Mouse (Mus musculus) testis, adult 2 months (tissue): ENCODE data around the gene Prpf4. TPM values are rescaled to one million over a fixed set of nuclear protein-coding genes. Genes with fewer than 3 reads are reported as not detected.

Experiments
- H3K27ac ChIP-seq: fragments of 200-500 bp; 2 replicates; pipeline ENCODE4 v1.5.1; 2012; ENCODE audit warnings: low read depth, low read length; ENCODE audit not compliant: control insufficient read depth, insufficient read depth
- H3K27me3 ChIP-seq: fragments of 200-500 bp; 2 replicates; pipeline ENCODE4 v1.6.1; 2012; ENCODE audit warnings: mild to moderate bottlenecking, low read length, moderate library complexity; ENCODE audit not compliant: control insufficient read depth, insufficient read depth
- H3K36me3 ChIP-seq: fragments of 200-500 bp; 2 replicates; pipeline ENCODE4 v1.6.1; 2012; ENCODE audit warnings: mild to moderate bottlenecking, low read length; ENCODE audit not compliant: control insufficient read depth, insufficient read depth
- H3K4me1 ChIP-seq: fragments of 200-500 bp; 2 replicates; pipeline ENCODE4 v1.6.1; 2012; ENCODE audit warnings: low read length; ENCODE audit not compliant: control insufficient read depth, insufficient read depth
- H3K4me3 ChIP-seq: fragments of 200-500 bp; 2 replicates; pipeline ENCODE4 v1.5.1; 2012; ENCODE audit warnings: low read depth, mild to moderate bottlenecking, low read length, moderate library complexity, mixed read lengths; ENCODE audit not compliant: control insufficient read depth
- CTCF ChIP-seq: fragments of 200-500 bp; IDR thresholded peaks from 2 replicates; pipeline ENCODE4 v1.5.1; 2012; ENCODE audit warnings: low read depth, mild to moderate bottlenecking, inconsistent platforms, low read length, moderate library complexity; ENCODE audit not compliant: control insufficient read depth, insufficient read depth, insufficient replicate concordance
- POLR2A ChIP-seq: fragments of 200-500 bp; IDR thresholded peaks from 2 replicates; pipeline ENCODE4 v1.6.1; 2012; ENCODE audit warnings: low read depth, mild to moderate bottlenecking, inconsistent platforms, low read length, moderate library complexity; ENCODE audit not compliant: control insufficient read depth
- polyA plus RNA-seq: library from polyadenylated mRNA; depleted of rRNA; stranded (reverse); fragments of >200 nt; gene quantifications from 2 replicates; pipeline ENCODE4 v1.2.3, GENCODE M21; 2012

Gene Prpf4
- polyA plus RNA-seq, 1 experiment: 9.2 TPM

DNA sequence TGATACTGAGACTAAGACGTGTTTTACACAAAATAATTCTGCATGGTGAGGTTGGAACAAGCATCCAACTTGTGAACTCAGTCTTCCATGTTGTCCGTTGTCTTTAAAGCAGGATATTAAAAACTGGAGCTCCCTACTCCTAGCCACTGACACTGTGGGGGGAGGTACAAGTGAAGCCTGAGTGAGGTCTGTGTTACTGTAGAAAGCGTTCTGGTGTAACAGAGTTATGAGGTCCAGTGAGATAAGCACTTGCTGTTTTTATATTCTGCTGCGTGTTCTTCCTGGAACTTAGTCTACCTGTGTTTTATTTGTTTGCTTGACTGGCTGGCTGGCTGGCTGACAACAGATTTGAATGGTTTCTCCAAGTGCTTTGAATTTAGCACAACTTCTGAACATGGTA lies 34.3 kb upstream of the Prpf4 start:
- Histone ChIP-seq H3K4me1 (peaks cover 2% of the 10 kb centered on the region), H3K27ac (0 out of 2 replicates have a peak overlapping the region, but pooled peaks have one; percentile 17), H3K36me3 (no peaks in the 10 kb centered on the region), H3K27me3 (no peaks in the 10 kb centered on the region), H3K4me3 (no peak overlapping the region)
- TF ChIP-seq POLR2A (no peak), CTCF (no peak)

DNA sequence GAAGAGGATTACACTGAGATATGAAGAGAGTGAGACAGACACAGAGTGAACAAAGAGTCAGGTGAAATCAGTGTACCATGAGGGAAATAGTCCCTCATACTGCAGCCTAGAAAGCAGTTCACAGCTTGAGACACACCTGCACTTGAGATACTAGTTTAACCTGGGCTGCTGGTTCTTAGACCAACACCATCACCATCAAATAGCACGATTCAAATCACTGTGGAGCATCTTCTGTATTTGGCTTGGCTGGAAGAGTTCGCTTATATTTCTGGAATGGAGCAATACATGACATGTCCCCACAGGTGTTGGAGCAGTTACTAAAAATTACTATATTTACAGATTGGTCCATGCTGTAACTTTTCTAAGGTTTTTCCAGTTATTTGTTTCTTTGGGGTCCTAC lies 32.5 kb upstream of the Prpf4 start:
- Histone ChIP-seq H3K27ac (no peak overlapping the region), H3K4me3 (no peak overlapping the region), H3K27me3 (no peaks in the 10 kb centered on the region), H3K4me1 (peaks cover 2% of the 10 kb centered on the region), H3K36me3 (no peaks in the 10 kb centered on the region)
- TF ChIP-seq CTCF: no peak
- TF ChIP-seq POLR2A: no peak

DNA sequence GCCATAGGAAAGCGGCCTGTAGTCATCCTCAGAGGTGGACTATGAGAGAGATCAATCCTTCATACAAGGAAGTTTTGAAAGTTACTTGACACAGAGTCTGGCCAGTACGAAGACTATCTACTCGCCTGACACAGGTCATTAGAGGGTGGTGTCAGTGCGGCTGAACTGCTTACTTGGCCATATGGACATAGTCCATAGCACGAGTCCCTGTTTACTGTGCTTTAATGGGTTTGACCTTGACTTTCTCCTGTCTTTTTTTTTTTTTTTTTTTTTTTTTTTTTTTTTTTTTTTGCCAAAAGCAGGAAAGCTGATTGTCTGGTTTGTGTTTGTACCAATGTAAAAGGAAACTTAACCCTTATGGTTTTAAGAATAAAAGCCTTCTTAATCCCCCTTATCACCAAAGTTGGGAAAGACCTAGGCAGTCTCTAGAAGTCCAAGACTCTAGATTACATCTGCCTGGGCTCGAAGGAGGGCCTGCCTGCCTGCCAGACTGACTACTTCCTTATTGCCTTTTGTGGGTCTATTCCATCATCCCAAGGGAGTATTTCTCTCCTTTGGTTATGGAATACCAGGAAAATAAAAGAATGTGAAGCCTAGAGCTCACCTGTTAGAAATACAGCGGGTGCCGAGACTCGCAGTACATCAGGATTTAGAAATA lies 28.7 kb upstream of the Prpf4 start:
- TF ChIP-seq CTCF (no peak), POLR2A (no peak)
- no peaks in the 10 kb centered on the region for H3K27me3 ChIP-seq
- peaks cover 2% of the 10 kb centered on the region for H3K4me1 ChIP-seq
- no peak overlapping the region for H3K4me3 ChIP-seq
- no peak overlapping the region for H3K27ac ChIP-seq
- no peaks in the 10 kb centered on the region for H3K36me3 ChIP-seq

DNA sequence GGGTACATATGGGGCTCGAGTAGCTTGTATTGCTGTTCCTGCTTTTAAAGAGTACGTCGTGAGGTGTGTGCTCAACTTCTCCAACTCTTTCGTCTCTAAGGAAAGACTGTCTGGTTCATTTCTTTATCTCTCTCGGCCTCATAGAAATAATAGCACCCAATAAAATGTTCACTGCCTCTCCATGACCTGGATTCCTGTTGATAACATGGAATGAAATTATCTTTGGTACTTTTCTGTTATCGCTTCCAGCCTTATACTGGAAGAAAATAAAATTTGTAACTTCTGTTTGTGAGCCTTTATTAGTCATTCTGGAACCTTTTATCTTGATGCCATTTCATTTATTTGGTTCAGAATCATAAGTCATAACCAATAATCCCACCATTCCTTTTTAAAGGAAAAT lies 25.4 kb upstream of the Prpf4 start:
- H3K27me3 ChIP-seq: no peaks in the 10 kb centered on the region
- H3K36me3 ChIP-seq: no peaks in the 10 kb centered on the region
- no peaks in the 10 kb centered on the region for H3K4me1 ChIP-seq
- no peak overlapping the region for H3K4me3 ChIP-seq
- no peak overlapping the region for H3K27ac ChIP-seq
- no peak for TF ChIP-seq POLR2A
- TF ChIP-seq CTCF: no peak

DNA sequence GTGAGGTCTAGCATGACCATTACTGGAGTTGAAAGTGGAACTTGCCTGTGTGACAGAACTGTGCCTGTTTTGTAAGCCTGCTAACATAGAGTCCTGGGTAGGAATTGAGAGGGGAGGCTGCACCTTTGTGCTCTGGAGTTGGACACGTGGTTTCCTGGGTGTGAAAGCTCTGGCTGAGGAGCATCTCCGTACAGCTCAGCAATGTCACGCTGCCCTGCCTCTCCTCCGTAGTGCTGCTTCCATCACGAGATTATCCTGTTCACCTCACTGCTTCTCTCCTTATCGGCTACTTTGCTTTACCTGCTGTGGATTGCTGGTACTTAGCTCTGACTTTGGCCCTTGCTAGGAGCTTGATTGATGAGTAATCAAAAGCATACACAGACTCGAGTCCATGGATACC lies 24.8 kb upstream of the Prpf4 start:
- Histone ChIP-seq H3K4me1 (no peaks in the 10 kb centered on the region), H3K4me3 (no peak overlapping the region), H3K36me3 (no peaks in the 10 kb centered on the region), H3K27me3 (no peaks in the 10 kb centered on the region), H3K27ac (no peak overlapping the region)
- TF ChIP-seq CTCF (no peak), POLR2A (no peak)

DNA sequence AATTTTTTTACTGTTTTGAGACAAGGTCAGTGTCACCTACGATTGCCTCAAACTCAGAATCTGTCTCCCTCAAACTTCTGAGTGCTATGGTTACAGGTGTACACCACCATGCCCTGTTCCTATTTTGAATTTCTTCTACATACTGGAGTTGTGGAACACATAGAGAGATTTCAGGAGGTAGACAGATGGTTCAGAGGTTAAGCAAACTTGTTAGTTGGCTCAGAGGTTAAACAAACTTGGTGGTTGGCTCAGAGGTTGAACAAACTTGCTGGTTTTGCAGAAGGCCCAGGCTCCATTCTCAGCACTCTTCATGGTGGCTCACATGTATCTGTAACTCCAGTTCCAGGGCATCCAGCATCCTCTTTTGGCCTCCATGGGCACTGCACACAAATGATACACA lies 24.4 kb upstream of the Prpf4 start:
- no peaks in the 10 kb centered on the region for H3K4me1 ChIP-seq
- no peaks in the 10 kb centered on the region for H3K27me3 ChIP-seq
- H3K4me3 ChIP-seq: no peak overlapping the region
- no peak overlapping the region for H3K27ac ChIP-seq
- no peaks in the 10 kb centered on the region for H3K36me3 ChIP-seq
- TF ChIP-seq POLR2A (no peak), CTCF (no peak)

DNA sequence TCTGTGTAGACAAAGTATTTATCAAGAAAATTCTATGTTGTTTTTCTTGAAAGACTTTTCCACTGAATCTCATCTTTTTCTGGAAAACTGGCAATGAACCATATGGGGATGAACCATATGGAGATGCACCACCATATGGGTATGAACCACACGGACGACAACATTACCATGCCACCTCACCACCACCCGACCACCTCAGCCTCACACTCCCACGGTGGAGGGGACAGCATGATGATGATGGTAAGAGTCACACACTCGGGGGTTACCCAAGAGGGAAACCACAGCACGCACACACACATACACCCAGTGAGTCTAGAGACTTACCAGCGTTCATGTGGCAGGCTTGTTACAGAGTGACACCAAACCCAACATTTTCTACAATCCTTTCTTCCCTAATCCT lies 23.2 kb upstream of the Prpf4 start:
- H3K27ac ChIP-seq: no peak overlapping the region
- TF ChIP-seq CTCF (no peak), POLR2A (no peak)
- peaks cover 1% of the 10 kb centered on the region; the same call in 1 of the 2 replicates for H3K36me3 ChIP-seq
- no peaks in the 10 kb centered on the region for H3K4me1 ChIP-seq
- H3K27me3 ChIP-seq: no peaks in the 10 kb centered on the region
- no peak overlapping the region for H3K4me3 ChIP-seq
